Mouse (Mus musculus): ENCODE results near the gene Eif4a1. TPM values are rescaled to one million over a fixed set of nuclear protein-coding genes. Genes with fewer than 3 reads are reported as not detected.
"Not testable (repeated sequence)": the region's sequence is repeated elsewhere in the genome, so short reads cannot be mapped to it uniquely, and the experiment has no call there.

The Eif4a1 gene
- total RNA-seq (2021) (100 to 1,000 TPM; 509 to 543 TPM), polyA plus RNA-seq (2012; rRNA removed) (85.0 and 144 TPM in 2 replicates)
- long read RNA-seq, transcript Eif4a1-213 (11 exons, 1,774 nt), result major isoform, 159 of 197 reads
- long read RNA-seq, partial matches to known transcripts, result 18 of 197 reads
- long read RNA-seq, other reads (novel, unspliced or antisense), result 20 of 197 reads

DNA sequence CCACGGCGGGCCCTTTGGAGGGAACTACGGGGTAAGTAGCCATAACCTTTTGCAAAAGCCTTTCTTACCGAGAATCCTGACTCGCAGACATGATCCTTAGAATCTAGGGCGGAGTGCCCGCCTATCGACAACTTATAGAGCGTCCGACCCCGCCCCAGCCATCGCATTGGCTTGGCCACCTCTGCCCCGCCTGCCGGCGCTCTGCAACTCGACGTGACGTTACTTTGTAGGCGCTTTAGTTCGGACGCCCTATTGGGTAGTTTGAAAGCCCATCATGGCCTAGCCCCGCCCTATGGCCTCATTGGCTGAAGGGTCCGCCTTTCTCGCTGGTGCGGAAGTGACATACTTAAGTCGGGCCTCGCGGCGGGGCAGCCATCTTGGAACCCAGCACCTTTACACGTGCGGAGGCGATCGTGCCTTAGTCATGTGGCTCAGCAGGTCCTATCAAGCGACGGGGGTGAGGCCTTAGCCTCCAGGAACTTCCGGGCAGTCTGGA, at the start of gene Eif4a1:
Gene Eif4a1, minus strand, starts transcription at position 213 of the 496 bp plus-strand sequence.
- DNase-seq, result peak; percentile 100

DNA sequence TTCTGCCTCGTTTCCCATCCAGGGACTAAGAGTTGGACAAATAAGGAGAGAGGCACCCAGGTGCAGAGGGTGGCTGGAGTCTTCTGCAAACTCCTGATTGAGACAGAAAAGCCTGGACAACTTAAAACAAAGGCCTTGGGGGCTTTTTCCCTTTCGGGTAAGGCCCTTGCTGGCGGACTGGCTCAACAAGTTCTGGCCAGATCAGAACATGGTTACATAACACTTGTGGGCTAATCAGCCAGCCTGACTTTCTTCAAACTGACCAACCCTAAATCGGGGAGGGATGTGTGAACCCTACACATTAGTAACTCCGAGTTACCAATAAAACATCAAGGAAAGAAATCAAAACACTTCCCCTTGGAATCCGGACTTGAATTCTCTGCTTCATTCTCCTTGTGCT, 48.6 kb upstream of the Eif4a1 start:
- DNase-seq, result peak; percentile 35

DNA sequence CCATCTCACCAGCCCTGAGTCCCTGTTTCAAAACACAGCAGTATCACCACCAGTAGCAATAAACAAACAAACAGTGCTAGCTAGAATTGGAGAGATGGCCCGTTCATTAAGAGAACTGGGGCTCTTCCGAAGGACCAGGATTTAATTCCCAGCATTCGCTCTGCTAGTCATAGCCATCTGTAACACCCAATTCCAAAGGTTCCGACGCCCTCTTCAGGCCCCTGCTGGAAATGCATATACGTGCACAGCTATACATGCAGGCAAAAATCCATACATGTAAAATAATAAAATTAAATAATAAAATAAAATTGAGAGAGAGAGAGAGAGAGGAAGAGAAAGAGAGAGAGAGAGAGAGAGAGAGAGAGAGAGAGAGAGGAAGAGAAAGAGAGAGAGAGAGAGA, 47.2 kb upstream of the Eif4a1 start:
- DNase-seq, result no peak

DNA sequence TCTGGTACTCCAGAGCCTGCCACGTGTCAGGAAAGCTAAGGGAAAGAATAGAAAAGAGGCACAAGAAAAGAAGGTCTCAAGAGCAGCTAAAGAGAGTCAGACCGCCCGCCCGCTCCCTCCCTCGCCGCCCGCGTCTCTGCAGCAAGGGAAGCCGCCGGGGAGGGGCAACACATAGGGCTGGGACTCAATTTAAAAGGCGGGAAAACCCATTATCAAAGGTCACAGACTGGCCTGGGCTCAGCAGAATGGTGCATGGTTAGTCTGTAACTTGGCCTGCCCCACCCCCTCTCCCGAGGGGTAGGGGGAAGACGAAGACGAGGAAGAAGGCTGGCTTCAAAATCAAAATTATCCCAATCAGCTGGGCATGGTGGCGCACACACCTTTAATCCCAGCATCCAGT, 46.4 kb upstream of the Eif4a1 start:
- no peak for DNase-seq

DNA sequence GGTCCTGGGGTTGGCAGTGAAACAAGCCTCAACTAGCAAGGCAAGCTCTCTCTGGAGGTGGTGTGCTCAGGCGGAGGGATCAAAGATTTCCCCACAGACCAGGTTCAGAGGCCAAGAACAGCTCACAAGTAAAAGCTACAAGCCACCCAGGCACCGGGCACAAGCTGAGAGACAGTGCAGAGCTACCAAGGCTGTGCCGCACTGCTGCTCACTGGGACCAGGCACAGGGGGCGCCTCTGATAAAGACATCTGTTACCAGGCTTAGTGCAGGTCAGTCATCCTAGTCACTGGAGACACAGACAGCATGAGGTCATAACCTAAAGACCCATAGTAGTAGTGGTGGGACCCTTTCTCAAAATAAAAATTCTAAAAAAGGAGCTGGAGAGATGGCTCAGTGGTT, 44.7 kb upstream of the Eif4a1 start:
- DNase-seq, result no peak

DNA sequence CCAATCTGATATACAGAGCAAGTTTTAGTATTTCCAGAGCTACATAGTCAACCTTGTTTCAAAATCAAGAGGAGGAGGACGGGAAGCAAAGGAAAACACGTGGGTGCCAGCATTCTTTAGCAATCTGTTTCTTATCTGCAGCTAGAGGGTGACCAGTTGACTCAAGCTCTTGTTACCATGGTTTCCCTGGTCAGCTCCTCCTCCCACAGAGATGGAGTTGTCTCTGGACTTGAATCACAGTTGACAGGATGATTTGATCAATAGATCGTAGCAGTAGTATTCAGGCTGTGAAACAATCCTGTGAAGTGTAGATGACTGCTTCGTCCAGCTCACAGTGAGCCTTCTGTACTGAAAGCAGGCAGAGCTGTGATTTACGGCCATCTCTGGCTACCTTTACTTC, 43.7 kb upstream of the Eif4a1 start:
- peak; percentile 83 for DNase-seq

DNA sequence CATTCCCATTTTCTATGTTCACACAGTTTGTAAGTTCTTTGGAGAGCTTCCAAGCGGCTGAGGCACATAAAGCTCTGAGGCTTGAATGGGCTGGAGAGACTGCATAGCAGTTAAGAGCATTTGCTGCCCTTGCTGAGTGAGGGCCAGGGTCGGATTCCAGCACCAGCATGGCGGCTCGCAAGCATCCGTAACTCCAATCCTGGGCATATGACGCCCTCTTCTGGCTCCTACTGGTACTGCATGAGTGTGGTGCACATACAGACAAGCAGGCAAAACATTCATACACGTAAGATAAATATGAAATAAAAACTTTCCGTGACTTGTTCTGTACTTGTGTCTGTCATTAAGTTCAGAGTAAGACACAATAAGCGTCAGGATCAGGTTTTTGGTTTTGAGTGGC, 43.3 kb upstream of the Eif4a1 start:
- DNase-seq, result peak; percentile 45

DNA sequence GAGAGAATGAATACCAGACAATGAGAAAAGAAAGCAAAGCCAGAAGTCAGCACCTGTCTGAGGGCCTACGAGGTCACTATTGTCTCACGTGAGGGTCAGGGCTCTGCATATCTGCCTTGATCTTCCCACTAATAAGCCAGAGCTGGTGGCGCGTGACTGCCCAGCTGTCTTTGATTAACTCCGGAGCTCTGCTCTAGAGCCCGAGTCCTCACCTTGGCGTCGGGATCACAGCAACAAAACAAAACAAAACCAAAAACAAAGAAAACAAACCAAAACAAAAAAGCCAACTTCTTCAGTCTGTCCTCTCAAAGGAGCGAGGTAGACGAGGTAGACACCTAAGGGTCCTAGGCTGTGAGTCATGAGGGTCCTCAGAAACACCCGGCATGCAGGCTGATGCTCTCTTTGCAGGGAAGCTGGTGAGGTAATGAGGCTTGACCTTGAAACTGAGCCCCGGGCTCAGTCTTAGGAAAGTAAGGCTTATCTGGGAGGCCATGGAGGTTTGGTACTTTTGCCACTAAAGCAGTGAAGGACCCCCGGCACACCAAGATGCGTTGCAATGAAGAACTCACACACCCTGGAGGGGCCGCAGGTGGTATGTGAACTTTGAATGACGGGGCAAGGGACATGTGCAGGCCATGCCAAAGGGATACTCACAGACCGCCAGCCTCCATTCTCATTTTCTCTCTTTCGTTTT, 42.6 kb upstream of the Eif4a1 start:
- DNase-seq, result no peak

DNA sequence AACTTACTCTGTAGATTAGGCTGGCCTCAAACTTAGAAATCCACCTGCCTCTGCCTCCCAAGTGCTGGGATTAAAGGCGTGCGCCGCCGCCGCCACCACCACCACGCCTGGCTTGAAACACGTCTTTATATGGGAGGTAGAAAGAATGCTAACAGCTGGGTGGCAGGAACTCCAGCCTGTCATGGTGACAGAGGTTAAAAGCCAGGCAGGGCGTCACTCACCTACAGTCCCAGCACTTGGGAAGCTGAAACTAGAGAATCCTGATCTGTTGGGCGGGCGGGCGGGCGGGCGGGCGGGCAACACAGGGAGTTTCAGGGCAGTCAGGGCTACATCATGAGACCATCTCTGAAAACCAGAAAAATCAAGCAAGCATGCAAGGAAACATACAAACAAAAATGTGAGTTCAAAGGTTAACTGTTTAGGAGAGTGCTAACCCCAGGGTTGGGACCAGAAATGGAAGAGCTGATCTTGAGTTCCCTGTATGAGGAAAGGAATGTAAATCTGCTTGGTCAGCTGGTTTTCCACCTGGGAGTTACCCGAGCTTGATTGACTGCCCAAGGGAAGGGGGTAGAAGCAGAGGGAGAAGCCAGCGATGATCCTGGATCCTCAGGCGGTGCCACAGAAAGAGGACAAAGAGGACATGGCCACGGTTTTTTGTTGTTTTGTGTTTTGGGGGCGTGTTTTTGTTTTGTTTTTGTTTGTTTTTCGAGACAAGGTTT, 40.9 kb upstream of the Eif4a1 start:
- DNase-seq, result no peak

DNA sequence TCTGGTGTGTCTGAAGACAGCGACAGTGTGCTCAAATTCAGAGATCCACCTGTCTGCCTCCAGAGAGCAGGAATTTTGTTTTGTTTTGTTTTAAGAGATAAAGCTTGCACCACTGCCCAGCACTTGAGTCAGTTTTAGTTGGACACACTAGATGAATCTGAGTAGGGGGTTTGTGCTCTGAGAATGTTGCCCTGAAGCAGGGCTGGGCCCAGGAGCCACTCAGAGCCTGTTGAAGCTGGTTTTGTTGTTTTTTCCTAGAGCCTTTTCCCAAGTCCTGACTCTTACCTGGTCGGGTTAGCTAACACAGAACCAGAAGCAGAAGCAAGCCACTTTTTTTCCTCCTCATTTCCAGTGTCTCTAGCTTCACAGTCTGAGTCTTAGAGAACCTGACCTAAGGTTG, 38.9 kb upstream of the Eif4a1 start:
- no peak for DNase-seq

DNA sequence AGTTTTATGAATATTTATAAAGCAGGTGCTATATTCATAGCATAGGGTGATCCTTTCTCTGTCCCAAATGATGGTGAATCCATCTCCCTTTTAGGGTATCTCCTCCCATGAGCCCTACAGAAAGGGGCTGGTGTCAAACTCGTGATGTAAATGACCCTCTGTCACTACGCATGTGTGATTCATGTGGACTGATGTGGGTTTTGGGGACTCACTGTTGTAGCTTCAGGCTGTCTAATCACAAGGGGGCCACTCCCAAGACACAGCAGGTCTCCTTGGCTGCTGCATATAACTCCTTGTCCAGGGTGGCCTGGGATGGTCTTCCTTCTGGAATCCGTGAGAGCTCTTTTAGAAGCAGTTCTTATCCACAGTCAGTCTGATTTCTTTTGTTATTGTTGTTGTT, 38.2 kb upstream of the Eif4a1 start:
- DNase-seq, result no peak

DNA sequence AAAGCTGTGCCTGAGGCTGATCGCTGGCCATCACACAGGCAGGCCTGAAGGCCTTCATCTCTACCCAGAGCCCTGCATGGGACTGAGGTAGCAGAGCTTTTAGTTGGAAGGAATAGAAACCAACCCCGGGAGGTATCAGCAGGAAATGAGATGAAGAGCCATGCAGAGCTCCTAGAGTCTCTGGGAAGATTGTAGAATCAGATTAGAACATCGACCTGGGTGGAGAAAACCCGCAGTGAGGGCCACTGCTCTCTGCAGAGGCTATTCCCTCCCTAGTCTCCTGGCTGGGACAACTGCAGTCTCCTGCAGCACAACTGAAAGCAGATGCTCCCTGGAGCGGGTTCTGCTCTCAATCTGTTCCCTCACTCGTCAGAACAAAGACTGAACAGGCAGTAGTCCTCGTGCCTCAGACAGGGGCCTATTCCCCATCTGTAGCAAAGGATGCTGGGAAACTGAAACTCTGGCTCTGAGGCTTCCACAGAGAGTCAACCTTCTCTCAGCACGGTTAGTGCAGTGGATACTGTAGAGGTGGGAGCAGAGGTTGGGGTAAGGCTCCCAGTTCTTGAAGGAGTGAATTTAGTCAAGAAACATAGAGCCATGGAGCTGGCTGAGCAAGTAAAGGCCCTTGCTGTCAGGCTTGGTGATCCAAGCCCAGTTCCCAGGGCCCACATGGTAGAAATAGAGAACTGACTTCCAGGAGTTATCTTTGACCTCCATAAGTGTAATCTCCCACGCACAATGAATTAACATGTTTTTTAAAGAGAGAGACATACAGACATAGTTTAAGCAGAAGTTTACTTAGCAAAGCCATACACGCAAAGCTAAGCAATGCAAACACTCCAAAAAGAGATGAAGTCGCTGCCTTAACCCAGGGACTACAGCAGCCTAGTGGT, 37.6 kb upstream of the Eif4a1 start:
- DNase-seq, result no peak

DNA sequence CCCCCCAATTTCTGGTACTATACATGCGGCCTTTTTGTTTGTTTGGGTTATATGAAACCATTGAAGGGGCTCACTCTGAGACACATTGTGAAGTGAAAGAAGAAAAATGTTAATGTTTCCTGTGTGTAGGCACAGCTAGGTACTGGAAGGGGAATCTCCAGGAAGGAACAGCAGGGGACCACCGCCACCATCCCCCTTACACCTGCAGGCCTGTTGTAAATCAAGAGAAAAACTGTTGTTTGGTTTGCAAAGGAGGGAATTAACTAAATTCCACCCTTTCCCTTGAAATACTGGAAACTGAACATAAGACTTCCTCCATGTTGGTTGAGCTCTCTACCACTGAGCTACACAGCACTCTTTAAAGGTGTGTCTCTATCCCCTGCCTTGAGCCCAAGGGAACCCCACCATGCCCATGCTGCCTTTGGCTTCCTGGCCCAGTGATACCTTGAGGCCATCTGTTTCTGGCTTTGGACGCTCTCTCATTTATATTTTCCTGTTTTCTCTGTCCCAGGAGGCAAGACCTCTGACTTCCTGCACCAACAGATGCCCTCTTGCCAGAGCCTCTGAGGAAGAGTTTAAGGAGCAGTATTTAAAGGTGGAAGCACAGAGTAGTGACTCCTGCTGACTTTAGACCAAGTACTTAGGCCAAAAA, 36.5 kb upstream of the Eif4a1 start:
- no peak for DNase-seq

DNA sequence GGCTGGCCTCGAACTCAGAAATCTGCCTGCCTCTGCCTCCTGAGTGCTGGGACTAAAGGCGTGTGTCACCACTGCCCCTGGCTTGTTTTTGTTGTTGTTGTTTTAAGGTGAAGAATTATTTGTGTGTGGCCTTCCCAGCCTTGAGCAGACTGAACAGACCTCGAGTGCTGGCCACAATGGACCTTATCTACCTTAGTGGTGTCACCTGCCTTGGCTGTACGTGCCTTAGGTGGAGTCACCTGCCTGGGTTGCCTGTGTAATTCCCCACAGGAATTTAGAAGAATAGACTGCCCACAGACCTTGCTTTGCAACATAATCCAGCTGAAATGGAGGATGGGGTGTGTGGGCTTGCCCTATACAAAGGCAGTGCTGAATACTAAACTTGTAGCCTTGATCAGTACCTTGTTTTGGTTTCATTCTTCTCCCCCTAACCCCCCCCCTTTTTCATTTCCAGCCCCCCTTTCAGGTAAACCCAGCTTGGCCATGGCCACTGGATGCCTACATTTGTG, 35.7 kb upstream of the Eif4a1 start:
- no peak for DNase-seq

DNA sequence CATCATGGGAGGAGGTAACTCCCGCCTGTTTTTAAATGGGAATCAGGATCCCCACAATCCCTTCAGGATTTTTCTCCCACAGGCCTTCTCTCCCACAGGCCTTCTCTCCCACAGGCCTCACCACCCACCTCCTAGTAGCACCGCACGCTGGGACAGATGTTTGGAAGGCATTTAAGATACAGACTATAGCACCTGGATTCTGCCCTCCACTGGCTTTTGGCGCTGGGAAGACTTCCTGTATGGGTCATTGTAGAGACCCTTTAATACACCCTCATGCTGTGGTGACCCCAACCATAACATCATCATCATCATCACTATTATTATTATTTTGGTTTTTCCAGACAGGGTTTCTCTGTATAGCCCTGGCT, 35.2 kb upstream of the Eif4a1 start:
- no peak for DNase-seq

DNA sequence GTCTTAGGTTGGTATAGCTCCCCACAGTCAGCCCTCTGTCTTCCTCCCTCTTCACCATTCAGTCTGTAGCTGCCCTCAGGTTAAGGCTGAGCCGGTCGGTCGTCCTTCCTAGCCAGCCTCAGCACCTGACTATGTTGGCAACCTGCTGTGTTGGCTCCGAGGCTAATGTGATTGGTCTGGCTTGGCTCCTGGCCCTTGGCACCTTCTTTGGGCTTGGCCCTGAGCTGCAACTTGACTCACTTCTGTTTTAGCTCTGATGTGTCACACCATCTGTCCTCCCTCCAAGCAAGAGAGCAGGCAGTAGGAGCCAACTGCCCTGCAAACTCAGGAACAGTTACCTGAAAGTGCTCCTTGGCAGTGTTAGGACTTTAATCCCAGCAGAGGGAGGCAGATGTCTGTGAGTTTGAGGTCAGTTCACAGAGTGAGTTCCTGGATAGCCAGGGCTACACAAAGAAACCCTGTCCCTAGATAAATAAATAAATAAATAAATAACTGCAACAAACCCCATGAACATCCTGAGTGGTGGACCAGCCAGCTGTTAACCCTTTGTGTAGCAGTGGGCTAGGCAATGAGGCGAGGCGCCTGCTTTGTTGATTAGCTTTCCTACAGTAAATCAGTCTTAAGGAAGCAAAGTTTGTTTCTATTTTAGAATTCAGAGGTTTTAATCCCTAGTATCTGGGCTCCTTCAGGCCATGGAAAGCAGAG, 34.7 kb upstream of the Eif4a1 start:
- DNase-seq, result peak; percentile 93

DNA sequence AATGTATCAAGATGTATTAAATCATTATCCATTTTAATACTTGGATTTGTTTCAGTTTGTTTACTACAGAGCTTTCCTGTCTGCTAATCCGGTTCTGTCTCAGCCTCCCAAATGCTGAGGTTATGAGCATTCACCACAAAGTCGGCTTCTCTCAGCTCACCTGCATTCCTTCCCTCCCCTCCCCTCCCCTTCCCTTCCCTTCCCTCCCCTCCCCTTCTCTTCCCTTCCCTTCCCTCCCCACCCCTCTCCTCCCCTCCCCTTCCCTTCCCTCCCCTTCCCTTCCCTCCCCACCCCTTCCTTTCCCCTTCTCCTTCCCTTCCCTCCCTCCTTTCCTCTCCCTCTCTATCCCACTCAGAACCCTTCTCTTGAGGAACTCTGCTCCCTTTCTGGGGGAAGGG, 32.4 kb upstream of the Eif4a1 start:
- DNase-seq, result no peak

DNA sequence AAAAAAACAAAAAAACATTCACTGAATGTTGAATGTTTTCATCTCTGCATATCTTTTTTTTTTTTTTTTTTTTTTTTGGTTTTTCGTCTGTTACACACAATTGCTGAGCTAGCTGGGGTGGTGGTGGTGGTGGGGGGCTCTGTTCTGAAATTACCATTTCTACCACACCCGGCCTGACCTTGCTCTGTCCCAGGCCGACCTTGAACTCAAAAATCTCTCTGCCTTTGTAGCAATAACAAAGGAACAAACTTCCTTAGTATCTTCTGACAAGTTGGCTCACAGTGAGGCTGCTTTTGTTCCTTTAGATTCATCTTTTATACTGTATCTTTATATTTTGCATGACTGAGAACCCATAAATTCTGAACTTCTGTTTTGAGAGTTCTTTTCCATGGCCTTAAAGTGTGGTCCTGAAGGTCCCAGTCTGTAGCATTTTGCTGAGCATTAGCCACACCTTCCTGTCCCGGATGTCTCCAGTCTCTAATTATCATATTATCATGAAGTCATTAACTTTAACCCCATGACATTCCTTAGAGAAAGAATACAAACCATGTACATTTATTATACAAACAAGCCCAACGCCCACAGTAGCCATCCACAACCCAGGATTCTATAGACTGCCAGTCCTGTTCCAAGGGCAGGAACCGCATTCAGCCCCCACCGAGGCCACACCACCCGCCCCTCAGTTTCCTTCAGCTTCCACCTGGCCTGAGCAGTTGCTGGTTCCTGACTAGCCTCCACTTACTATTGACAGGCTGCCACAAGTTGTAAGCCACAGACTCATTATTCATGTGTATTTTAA, 31.8 kb upstream of the Eif4a1 start:
- DNase-seq, result no peak

DNA sequence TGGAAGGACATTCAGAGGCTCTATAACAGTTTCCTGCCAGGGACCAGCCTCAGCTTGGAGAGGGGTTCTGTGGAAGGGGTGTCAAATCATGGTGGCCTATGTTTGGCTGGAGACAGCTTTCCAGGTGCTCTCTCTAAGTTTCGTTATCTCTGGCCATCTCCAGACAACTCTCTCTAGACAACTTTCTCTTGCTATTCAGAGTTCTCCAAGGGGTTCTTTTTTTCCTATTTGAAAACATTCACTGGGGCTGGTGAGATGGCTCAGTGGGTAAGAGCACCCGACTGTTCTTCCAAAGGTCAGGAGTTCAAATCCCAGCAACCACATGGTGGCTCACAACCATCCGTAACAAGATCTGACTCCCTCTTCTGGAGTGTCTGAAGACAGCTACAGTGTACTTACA, 31.2 kb upstream of the Eif4a1 start:
- DNase-seq, result not testable (repeated sequence)

DNA sequence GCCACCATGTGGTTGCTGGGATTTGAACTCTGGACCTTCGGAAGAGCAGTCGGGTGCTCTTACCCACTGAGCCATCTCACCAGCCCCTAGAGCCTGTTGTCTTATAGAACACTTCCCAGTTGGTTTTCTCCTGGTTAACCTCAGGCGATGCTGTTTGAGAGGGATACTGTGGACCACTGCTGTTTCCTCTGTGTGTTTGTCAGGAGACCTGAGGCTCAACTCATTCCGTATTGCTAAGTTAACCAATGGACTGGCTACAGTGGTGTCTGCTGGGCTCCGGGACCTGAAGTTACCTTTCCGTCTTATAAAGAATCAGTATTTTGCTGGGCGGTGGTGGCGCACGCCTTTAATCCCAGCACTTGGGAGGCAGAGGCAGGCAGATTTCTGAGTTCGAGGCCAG, 30.7 kb upstream of the Eif4a1 start:
- DNase-seq, result not testable (repeated sequence)
